Mouse (Mus musculus): ENCODE data around the gene Ugt1a7c. TPM values are rescaled to one million over a fixed set of nuclear protein-coding genes. Genes with fewer than 3 reads are reported as not detected.
"Not testable (repeated sequence)": the region's sequence is repeated elsewhere in the genome, so short reads cannot be mapped to it uniquely, and the experiment has no call there.

Ugt1a7c gene
- polyA plus RNA-seq, 3 experiments from 2014 or later, result 0.20 to 1.9 (median 1.5) TPM

DNA sequence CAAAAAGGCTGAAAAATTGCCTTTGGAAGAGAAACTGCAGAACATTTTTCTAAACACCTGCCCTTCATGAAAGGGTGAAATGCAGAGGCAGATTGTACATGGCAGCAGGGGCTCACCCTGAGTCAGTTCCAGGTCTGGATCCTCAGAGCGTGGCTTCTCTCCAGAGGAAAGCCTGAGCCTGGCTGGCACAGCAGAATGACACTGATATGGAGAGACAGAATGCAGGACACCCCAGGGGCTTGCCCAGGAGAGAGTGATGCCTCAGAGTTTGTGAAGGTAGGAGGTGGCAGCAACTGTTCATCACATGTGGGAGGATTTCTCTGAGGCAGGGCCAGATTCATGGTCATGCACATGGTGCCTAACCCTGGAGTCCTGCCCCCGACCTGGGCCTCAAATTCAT lies 105.1 kb downstream of the Ugt1a7c start:
- ATAC-seq, result no peak

DNA sequence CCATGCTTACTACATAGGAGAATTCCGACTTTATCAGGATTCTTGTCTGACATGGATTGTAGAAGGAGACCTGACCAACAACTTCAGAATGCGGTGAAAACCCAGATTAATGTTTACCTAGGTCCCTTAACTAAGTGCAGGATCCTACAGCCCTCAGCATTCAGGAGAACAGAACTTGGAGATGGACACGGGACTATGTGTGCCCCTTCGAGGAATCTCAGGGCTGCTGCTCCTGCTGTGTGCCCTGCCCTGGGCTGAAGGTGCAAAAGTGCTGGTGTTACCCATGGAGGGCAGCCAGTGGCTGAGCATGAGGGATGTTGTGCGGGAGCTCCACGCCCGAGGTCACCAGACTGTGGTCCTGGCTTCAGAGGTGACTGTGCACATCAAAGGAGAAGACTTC lies 105.6 kb downstream of the Ugt1a7c start, which contains the start of gene Ugt1a2:
TSS of gene Ugt1a2 (plus strand) at position 146 of the 400 bp plus-strand sequence.
- ATAC-seq, result no peak

DNA sequence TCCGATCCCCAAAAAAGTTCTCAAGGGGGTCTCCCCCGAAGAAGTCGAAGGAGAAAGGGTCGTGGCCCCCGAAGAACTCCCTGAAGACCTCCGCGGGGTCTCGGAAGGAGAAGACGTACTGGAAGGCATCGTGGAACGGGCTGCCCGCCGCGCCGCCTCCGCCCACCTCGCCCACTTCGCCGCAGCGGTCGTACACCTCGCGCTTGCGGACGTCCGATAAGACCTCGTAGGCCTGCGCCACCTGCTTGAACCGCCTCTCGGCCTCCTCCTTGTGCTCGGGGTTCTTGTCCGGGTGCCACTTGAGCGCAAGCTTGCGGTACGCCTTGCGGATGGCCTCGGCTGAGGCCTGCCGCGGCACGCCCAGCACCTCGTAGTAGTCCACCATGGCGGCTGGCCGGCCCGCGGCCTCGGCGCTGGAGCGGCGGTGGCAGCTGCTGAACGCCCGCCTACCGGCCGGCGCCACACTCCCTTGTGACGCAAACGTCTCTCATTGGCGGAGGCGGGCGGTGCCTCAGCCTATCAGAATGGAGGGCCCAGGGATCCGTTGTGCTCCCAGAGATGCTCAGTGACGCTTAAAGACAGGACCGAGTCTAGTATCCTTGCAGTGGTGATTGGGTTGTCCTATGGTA lies 110.5 kb downstream of the Ugt1a7c start, which contains the start of gene Dnajb3:
TSS of gene Dnajb3 (minus strand) at position 489 of the 629 bp plus-strand sequence.
- peak; percentile 65 for ATAC-seq

DNA sequence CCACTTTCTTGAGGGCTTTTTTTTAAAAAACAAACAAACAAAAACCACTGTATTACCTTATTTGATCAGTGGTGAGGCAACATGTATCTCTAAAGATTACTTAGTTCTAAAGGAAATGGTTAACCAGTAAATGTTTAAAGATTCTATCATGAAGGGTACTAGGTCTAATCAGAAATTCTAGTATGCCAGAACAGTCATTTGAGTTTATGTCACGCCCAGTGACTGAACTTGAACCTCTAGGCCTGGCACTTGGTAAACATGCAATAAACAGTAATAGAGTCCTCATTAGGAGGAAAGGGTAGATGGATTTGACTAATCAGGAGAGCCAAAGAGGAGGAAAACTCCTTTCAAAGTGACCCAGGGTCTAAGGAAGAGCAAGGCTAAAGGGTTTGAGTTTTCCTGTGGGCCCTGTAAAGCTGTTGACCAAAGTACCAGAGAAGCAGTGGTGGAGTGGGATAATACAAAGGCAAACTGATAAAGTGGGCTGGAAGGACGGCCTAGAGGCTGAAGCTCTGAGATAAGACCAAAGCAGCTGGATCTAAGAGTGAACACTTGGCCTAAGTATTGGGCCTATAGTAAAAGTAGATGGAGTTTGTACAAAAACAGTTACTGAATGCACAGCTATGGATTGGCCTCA lies 112.1 kb downstream of the Ugt1a7c start:
- ATAC-seq, result no peak

DNA sequence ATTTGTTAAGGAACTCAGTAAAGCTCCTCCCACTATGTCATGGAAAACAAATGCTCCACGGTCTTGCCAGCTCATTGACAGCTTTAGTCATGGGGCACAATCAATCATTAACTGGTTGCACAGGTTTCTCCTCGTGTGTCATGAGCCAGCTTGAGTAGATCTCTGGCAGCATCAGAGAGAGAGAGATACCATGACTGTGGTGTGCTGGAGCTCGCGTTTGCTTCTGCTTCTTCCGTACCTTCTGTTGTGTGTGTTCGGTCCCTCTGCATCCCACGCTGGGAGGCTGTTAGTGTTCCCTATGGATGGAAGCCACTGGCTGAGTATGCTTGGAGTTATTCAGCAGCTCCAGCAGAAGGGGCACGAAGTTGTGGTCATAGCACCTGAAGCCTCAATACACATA lies 117.0 kb downstream of the Ugt1a7c start, which contains the start of gene Ugt1a1:
TSS of gene Ugt1a1 (plus strand) at position 148 of the 400 bp plus-strand sequence.
- no peak for ATAC-seq

DNA sequence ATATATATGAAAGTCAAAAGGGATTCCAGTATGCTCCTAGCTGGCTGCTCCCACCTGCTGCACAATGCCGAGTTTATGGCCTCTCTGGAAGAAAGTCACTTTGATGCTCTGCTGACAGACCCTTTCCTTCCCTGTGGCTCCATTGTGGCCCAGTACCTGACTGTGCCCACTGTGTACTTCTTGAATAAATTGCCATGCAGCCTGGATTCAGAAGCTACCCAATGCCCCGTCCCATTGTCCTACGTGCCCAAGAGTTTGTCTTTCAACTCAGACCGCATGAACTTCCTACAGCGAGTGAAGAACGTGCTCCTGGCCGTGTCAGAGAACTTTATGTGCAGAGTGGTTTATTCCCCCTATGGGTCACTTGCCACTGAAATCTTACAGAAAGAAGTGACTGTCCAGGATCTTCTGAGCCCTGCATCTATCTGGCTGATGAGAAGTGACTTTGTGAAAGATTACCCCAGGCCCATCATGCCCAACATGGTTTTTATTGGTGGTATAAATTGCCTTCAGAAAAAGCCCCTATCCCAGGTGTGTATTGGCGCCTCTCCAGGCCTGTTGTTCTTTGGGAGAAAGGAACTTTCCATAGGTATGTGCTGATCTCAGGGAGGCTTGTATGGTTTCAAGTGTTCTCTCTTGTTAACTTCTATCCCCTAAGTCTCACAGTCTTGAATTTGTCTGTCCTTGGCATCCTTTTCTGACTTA lies 117.6 kb downstream of the Ugt1a7c start:
- no peak for ATAC-seq

DNA sequence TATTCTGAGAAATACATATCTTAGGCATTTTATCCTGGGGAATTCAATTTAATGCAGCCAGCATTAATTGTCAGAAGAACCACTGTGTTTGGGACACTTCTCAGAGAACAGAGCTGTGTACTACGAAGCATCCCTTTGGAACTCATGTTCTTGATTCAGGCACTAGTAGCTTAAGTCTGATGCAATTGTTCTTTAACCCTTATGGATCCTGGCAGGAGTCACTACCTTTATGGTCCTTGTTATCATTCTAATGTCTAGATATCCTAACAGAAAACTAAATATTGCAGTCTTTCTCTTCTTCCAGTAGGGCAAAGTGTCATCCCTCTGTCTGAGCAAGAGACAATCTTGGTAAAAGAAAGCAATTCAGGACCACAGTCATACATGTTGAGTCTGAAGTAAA lies 118.2 kb downstream of the Ugt1a7c start:
- ATAC-seq, result no peak

DNA sequence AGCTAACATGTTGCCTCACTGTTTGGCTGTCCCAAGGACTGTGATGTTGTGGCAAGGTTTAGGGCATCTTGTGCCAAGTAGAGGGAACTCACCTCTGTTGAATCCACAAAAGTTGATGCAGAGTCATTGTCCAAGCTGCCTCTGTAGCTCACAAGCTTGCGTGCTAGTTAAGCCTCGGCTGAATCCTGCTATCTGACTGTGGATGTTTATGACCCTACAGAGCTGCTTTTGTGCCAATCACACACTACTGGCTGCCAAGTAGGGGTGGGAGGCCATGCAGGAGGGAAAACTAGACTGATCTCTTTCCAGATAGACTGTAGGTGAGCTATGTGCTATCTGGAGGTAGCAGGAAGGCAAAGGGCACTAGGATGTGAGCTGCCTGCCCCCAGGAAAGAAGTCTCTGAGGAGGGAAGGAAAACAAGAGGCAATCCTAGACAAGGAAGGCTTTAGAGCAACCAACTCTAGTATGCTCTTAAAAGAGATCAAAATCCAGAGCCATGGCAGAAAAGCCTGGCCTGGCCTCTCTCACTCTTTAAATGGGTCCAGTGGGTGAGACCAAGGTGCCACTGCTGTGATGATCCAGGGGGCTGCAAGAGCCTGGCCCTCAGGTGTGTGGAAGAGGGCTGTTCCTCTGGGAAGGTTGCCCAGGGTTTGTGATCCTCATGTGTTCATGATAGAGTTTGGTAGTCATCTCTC lies 119.1 kb downstream of the Ugt1a7c start:
- ATAC-seq, result no peak

DNA sequence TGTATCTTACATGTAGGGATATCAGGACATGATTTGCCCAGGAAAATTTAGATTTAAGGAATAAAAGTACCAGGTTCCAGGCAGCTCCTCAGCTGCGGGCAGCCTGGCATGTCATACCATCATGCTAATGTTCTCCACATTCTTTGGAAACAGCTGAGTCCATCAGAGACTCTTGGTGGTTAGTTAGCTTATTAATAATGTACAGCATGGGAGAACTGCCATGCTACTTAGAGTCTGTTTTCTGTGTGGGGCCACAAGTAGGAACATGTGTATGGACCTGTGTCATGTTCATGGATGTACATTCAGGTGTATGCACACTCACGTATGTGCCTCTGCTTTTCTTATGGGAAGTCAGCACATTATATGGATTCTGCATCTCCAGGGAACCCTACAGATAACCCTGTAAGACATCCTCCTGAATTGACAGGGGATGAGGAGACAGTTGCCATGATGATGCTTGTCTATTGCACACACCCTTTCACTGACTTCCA lies 119.6 kb downstream of the Ugt1a7c start:
- no peak for ATAC-seq

DNA sequence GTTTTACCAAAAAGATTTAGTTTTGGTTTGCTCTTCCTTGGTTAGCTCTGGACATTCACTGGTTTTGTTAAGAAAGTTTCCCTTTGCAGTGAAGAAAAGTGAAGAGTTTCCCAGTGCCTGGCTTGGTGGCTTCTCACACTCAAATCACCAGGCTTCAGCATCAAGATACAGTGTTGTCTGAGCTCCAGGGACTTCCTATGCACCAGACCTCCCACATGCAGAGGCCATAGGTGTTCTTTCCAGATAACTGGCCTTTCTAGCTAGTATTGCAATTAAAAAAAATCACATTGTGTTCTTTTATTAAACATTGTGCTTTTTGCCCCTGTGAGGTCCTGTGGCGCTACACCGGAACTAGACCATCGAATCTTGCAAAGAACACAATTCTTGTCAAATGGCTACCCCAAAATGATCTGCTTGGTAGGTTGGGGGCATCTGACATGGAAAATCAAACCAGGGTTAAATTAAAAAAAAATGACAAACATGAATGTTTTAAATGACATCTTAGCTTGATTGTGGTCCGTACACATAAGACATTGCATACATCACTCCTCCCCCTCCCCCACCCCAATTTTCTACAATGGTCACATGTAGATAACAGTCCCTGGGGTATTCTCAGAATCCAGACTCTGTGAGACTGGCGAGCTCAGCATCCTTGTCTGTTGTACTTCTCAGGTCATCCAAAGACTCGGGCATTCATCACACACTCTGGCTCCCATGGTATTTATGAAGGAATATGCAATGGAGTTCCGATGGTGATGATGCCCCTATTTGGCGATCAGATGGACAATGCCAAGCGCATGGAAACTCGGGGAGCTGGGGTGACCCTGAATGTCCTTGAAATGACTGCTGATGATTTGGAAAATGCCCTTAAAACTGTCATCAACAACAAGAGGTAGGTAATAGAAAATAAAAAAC lies 120.9 kb downstream of the Ugt1a7c start:
- ATAC-seq, result no peak

DNA sequence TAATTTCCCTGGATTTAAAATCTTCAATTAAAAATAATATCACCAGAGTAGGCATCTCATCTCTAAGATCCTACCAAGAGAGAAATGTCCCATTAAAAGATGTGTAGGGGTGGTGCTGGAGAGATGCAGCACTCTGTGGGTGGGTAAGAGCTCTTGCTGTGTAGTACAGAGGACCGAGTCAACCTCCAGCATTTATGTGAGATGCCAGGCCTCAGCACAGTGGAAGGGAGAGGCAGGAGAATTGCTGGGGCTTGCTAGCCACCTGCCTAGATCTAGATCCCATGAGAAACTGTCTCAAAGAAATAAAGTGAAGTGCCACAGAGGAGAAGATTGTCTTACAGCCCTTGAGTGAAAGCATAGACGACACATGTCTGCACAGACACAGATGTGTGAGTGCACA lies 121.7 kb downstream of the Ugt1a7c start:
- no peak for ATAC-seq

DNA sequence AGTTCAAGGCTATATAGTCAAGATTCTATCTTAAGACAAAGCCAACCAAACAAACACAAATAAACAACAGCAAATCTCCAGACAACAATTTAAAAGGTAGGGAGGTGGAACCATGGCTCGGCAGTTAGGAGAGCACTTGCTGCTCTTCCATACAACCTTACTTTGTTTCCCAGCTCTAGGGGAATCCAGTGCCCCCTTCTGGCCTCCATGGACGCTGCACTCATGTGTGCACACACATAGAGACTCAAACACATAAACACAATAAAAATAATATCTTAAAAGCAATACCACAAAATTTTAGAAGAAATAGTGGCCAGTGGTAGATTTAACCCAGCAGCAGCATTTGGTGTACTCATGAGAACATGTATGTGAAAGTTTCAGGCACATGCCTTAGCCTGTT lies 122.3 kb downstream of the Ugt1a7c start:
- ATAC-seq, result no peak

DNA sequence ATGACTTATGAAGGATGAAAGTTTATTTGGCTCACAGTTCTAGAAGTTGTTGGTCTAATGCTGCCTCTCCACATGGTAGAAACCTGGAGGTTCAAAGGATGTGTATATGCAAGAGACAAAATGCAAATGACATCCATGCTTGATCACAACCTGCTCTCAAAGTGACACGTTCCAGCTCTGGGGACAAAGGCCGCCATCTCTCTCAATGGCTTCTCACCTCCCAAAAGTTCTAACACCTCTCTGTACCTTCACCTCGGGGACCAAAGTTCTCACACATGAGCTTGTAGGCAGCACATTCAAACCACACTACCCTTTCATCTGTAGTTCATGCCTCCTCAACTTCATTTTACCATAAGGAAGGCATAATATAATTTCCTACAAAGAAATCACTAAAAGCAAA lies 122.7 kb downstream of the Ugt1a7c start:
- no peak for ATAC-seq

DNA sequence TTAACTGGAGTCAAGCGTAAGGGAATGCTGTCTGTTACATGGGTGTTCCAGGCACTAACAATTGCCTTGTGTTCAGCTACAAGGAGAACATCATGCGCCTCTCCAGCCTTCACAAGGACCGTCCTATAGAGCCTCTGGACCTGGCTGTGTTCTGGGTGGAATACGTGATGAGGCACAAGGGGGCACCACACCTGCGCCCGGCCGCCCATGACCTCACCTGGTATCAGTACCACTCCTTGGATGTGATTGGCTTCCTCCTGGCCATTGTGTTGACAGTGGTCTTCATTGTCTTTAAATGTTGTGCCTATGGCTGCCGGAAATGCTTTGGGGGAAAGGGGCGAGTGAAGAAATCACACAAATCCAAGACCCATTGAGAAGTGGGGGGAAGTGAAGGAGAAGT lies 123.2 kb downstream of the Ugt1a7c start:
- ATAC-seq, result no peak

DNA sequence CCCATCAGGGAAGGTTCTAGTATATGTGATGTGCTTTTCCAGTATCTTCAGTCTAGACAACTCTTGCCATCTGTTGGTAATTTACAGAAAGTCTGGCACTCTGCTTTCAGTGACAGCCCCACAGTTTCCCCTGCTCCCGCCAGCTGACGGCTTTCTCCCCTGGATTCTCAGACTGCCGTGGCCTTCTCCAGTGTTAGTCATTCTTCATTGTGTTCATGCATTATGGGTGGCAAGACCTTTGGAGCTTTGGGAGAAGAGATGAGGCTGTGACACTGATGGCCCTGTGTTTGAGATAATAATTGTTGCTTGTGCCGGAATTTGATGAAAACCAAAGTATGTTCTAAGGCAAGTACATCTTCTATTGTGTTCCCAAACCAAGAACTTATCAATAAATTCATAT lies 123.7 kb downstream of the Ugt1a7c start:
- no peak for ATAC-seq

DNA sequence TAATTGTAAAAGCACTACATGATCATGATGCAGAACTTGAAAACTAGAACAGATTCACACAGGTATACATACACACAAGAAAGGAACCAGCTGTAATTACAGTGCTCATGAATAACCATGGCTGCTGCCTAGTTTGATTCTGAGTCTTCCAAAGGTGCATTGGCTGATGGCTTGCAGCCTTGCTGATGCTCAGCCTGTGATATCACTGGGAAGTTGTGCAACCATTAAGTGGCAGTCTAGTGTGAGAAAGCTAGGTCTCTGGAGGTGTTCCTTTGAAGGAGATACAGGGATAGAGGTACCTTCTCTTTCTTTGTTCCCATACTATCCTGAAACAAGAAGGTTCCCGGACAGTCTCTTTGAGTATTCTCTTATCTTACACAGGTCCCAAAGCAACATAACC lies 124.2 kb downstream of the Ugt1a7c start:
- no peak for ATAC-seq

DNA sequence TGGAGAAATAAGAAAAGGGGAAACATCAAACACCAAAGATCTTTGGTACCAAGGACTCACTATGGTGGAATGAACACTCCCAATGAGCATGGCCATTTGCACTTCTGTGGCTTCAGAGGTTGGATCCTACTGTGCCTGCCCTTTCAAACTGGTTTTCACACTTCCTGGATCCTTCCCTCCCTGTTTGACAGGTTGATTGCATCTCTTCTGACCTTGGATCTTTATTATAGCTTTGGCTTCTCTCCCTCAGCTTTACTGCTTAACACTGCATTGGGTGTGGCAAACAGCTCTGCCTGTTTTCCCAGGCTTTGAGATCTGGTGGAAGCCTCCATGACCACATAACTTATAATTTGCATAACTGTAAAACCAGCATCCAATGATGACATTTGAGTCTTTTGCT lies 125.5 kb downstream of the Ugt1a7c start:
- no peak for ATAC-seq

DNA sequence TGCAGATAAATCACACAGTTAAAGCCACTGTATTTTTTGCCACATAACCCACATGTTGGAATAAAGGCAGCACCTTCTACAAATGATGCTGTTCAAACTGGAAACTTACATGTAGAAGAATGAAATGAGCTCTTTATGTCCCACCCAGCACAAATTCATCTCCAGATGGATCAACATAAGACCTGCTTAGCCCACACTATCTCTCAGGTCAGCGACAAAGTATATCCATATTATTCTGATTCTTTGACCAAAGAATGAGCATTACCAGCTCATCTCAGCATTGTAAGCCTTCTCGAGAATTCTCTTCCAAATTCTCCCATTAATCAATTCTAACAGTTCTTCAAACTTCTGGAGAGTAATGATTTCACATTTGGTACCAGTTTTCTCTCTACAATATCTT lies 127.4 kb downstream of the Ugt1a7c start:
- ATAC-seq, result no peak

DNA sequence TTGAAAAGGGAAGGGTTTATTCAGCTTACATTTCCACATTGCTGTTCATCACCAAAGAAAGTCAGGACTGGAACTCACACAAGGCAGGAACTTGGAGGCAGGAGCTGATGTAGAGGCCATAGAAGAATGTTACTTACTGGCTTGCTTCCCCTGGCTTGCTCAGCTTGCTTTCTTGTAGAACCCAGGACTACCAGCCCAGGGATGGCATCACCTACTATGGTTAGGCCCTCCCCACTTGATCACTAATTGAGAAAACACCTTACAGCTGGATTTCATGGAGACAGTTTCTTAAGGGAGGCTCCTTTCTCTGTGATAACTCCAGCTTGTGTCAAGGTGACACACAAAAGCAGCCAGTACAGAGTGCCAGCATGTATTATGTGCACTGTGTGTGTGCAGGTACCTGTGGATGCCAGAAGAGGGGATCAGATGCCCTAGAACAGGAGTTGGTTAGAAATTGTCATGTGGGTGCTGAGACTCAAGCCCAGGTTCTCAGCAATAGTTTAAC lies 128.2 kb downstream of the Ugt1a7c start:
- ATAC-seq, result not testable (repeated sequence)

DNA sequence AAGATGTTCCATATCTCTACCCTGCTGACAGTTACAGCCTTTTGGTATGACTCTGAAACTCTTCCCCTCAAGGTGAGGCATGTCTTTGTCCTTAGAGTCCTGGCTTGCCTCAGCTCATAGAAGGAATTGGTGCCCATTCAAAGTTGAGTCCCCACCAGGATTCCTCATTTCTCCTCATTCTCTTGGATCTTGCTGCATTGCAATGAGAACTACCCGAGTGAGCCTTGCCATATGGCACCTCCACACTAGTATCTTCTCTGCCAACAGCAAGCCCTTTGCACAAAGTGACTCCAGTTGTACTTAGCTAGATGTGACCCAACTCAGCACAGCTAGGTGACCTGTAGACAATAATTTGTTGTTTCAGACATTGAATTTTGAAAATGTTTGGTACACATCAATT lies 128.7 kb downstream of the Ugt1a7c start:
- ATAC-seq, result no peak

DNA sequence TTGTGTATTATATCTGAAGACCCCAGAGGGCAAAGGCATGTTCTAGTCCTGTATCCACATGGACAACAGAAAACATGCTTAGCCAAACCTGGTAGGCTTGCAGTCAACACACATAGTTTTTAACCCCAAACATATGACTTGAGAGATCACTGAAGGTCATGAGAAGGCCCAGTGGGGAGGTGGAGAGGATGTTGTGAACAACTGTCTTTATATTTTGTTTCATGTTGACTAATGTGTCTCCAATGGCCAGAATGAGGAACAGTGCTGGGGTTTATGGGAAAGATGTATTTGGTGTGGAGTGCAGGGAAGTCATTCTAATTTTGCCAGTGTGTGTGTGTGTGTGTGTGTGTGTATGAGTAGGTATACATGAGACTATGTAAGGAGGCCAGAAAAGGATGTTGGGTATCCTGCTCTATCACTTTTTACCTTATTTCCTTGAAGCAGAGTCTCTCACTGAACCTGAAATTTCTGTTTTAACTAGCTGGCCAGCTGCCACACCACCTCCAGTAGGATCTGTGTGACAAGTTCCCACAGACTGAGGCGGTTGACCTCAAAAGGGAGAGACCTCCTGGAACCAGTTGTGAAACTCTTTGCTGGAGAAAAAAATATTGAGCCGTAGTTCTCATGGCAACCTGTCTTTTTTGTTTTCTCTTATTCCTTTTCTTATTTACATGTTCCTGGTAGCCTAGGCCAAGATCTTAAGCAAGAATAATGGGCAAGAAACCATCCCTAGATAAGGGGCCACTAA lies 129.3 kb downstream of the Ugt1a7c start:
- ATAC-seq, result no peak

All from inflammation-experienced regulatory T-cells, adult 6 months (primary cell).